Comparison of ENCODE assay signal across 12 mouse cellular contexts in genomic region chr9:115172096-115172495, GRCm38 (mm10).
"Had no signal": no experiment of that assay in that cellular context is flagged by ENCODE, and none has a peak within 500 bp of the region (broad histone marks: within the 10 kb centered on the region; RNA-seq: fewer than 3 reads in every experiment).

No protein-coding gene starts in this region.

- DNase-seq: retina, postnatal 1 day; right cerebral cortex, adult 18-20 months; right cerebral cortex, postnatal 14 days; right cerebral cortex, postnatal 25 days; right cerebral cortex, postnatal 4 days; spleen, adult 18-20 months; thymus, adult 18-20 months; thymus, adult 2 months; thymus, postnatal 14 days; thymus, postnatal 25 days; thymus, postnatal 36 days; thymus, postnatal 4 days had no signal
